Mouse (Mus musculus): ENCODE data around the gene Arhgap19.

Gene Arhgap19

GRCm38 (mm10) chr19:41796789-41797327, 5.0 kb downstream of the Arhgap19 start:
- no peak for DNase-seq

GRCm38 (mm10) chr19:41796148-41796760, 5.6 kb downstream of the Arhgap19 start:
- DNase-seq = no peak

- DNase-seq = no peak
Observed at GRCm38 (mm10) chr19:41794901-41795300, 6.9 kb downstream of the Arhgap19 start.

- DNase-seq = no peak
Observed at GRCm38 (mm10) chr19:41794017-41794416, 7.8 kb downstream of the Arhgap19 start.

GRCm38 (mm10) chr19:41792934-41793486, 8.8 kb downstream of the Arhgap19 start:
- no peak for DNase-seq

GRCm38 (mm10) chr19:41791384-41791783, 10.5 kb downstream of the Arhgap19 start:
- no peak for DNase-seq

- DNase-seq = no peak
Observed at GRCm38 (mm10) chr19:41789110-41789961, 12.5 kb downstream of the Arhgap19 start.

- no peak for DNase-seq
Observed at GRCm38 (mm10) chr19:41786896-41787295, 15.0 kb downstream of the Arhgap19 start.

GRCm38 (mm10) chr19:41777514-41777913, 24.3 kb downstream of the Arhgap19 start:
- no peak for DNase-seq

GRCm38 (mm10) chr19:41768711-41769110, 33.1 kb downstream of the Arhgap19 start:
- DNase-seq = no peak

GRCm38 (mm10) chr19:41766628-41767027, 35.2 kb downstream of the Arhgap19 start:
- DNase-seq = no peak

- DNase-seq = peak; percentile 97
Observed at GRCm38 (mm10) chr19:41763870-41764660, 37.8 kb downstream of the Arhgap19 start.

- DNase-seq = no peak
Observed at GRCm38 (mm10) chr19:41761529-41761928, 40.3 kb downstream of the Arhgap19 start.

GRCm38 (mm10) chr19:41759765-41760164, 42.1 kb downstream of the Arhgap19 start:
- no peak for DNase-seq

- DNase-seq = no peak
Observed at GRCm38 (mm10) chr19:41759270-41759669, 42.6 kb downstream of the Arhgap19 start.

- DNase-seq = no peak
Observed at GRCm38 (mm10) chr19:41754760-41755159, 47.1 kb downstream of the Arhgap19 start.

GRCm38 (mm10) chr19:41751906-41752305, 49.9 kb downstream of the Arhgap19 start:
- no peak for DNase-seq

GRCm38 (mm10) chr19:41747436-41747835, 54.4 kb downstream of the Arhgap19 start:
- DNase-seq = no peak

GRCm38 (mm10) chr19:41745941-41746557, 55.8 kb downstream of the Arhgap19 start:
- DNase-seq = peak; percentile 66

GRCm38 (mm10) chr19:41743396-41743795, 58.5 kb downstream of the Arhgap19 start, which contains the start of gene Slit1:
Gene Slit1, minus strand, starts transcription at chr19:41743665.
- DNase-seq = peak; percentile 79

- no peak for DNase-seq
Observed at GRCm38 (mm10) chr19:41738896-41739295, 63.0 kb downstream of the Arhgap19 start.

GRCm38 (mm10) chr19:41738429-41738805, 63.4 kb downstream of the Arhgap19 start:
- DNase-seq = no peak

Data from right cerebral cortex, postnatal 4 days (tissue).